Mouse (Mus musculus) cortical plate, adult 2 months (tissue): ENCODE measurements around the gene Myadml2. TPM values are rescaled to one million over a fixed set of nuclear protein-coding genes. Genes with fewer than 3 reads are reported as not detected.

ENCODE experiments used
- H3K27ac ChIP-seq: fragments of 200-500 bp; 2 replicates; pipeline ENCODE4 v1.5.1; 2012; ENCODE audit warnings: low read length, control low read depth, inconsistent platforms; ENCODE audit not compliant: insufficient read depth
- H3K4me1 ChIP-seq: fragments of 200-500 bp; 2 replicates; pipeline ENCODE4 v1.6.1; 2011; ENCODE audit warnings: low read length; ENCODE audit not compliant: control insufficient read depth, insufficient read depth
- H3K4me3 ChIP-seq: fragments of 200-500 bp; 2 replicates; pipeline ENCODE4 v1.5.1; 2011; ENCODE audit warnings: mild to moderate bottlenecking, low read length, control low read depth; ENCODE audit not compliant: insufficient read depth
- CTCF ChIP-seq: fragments of 200-500 bp; IDR thresholded peaks from 2 replicates; pipeline ENCODE4 v1.5.1; 2011; ENCODE audit warnings: mild to moderate bottlenecking, control low read depth, low read length; ENCODE audit not compliant: insufficient read depth; ENCODE audit errors: extremely low read depth
- POLR2A ChIP-seq: fragments of 200-500 bp; IDR thresholded peaks from 2 replicates; pipeline ENCODE4 v1.6.1; 2011; ENCODE audit warnings: mild to moderate bottlenecking, low read length, control low read depth; ENCODE audit not compliant: insufficient read depth; ENCODE audit errors: extremely low read depth
- polyA plus RNA-seq: library from polyadenylated mRNA; depleted of rRNA; stranded (reverse); fragments of >200 nt; gene quantifications from 2 replicates; pipeline ENCODE4 v1.2.3, GENCODE M21; 2012

The Myadml2 gene
- polyA plus RNA-seq, 1 experiment, result 3.4 TPM

GRCm38 (mm10) chr11:120624680-120625111 lies 23.3 kb downstream of the Myadml2 start:
- peaks cover 3% of the 10 kb centered on the region for H3K4me1 ChIP-seq
- H3K4me3 ChIP-seq, result peak overlapping the region; percentile 52
- 0 out of 2 replicates have a peak overlapping the region, but pooled peaks have one; percentile 41 for H3K27ac ChIP-seq
- TF ChIP-seq CTCF, result no peak
- peak; percentile 81 for TF ChIP-seq POLR2A

- Histone ChIP-seq H3K4me3 (peak overlapping the region; percentile 52), H3K27ac (0 out of 2 replicates have a peak overlapping the region, but pooled peaks have one; percentile 41), H3K4me1 (peaks cover 3% of the 10 kb centered on the region)
- TF ChIP-seq POLR2A (no peak), CTCF (peak; percentile 41)
Observed at GRCm38 (mm10) chr11:120623961-120624679, 23.8 kb downstream of the Myadml2 start.

DNA sequence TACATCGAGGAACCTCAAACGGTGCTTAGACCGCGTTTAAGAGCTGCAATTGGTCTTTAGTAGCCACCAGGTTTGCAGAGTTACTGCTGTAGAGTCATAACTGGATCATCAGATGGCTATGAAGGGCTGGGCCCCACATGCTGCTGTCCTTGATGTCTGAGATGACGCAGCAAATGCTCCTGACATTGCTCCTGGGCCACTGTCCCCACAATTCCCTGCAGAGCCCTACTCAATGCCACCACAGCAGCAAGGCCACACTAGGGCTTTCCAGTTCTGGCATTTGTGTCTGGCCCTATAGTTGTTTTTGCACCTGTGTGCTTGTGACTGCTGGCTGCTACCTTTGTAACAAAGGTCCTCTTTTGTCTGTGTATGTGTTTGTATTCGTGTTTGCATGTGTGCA lies 25.2 kb downstream of the Myadml2 start:
- TF ChIP-seq CTCF (no peak), POLR2A (no peak)
- Histone ChIP-seq H3K4me1 (peaks cover 3% of the 10 kb centered on the region), H3K4me3 (no peak overlapping the region), H3K27ac (no peak overlapping the region)

GRCm38 (mm10) chr11:120620195-120620594 lies 27.8 kb downstream of the Myadml2 start:
- Histone ChIP-seq H3K4me1 (peaks cover 6% of the 10 kb centered on the region), H3K27ac (no peak overlapping the region), H3K4me3 (no peak overlapping the region)
- TF ChIP-seq CTCF (no peak), POLR2A (no peak)

DNA sequence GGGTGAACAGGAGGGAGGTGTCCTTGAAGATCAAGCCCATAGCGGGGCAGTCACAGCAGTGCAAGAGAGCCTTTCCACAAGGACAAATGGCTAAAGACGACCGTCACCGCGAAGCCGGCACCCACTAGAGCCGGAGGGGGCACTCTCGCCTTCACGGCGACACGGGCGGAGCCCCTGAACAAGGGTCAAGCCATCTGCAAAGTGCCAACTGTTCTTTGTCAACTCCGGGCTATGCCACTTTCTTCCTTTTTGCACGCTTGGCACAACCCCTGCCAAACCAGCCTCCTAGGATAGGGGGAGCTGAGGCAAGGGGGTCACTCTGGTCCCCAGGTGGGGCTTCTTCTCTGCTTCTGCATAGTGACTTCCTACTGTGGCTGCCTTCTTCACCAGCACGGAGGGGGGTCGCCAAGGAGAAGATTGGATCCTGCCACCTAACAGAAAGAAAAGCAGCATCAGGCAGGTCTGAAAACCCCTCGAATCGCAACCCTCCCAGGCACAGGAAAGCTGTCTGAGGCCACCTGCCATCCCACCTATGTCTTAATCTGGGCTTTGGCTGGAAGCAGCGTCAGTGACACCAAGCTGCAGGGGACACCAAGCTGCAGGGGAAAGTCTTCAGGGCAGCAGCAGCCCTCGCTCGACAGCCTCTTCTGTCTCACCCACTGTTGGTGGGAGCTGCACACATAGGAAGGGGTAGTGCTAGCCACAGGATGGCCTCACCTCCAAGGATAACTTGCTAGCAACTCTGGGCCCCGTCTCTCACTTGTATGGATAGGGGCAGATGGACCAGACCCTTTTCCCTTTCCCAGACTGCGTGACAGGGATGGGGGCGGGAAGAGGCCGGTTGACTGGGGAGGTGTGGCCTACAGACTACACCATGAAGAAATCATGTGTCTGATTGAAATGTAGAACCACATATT lies 29.1 kb downstream of the Myadml2 start:
- H3K27ac ChIP-seq, result no peak overlapping the region
- peaks cover 5% of the 10 kb centered on the region for H3K4me1 ChIP-seq
- TF ChIP-seq CTCF (no peak), POLR2A (no peak)
- H3K4me3 ChIP-seq, result no peak overlapping the region

GRCm38 (mm10) chr11:120617519-120618112 lies 30.3 kb downstream of the Myadml2 start, which contains the start of gene Pcyt2:
Pcyt2 (minus strand) TSS chr11:120617936.
- H3K27ac ChIP-seq, result peak within 1 kb of the TSS; percentile 92
- peak within 1 kb of the TSS; percentile 96 for H3K4me3 ChIP-seq
- TF ChIP-seq POLR2A (peak; percentile 87), CTCF (no peak)
- H3K4me1 ChIP-seq, result peaks cover 5% of the 10 kb centered on the region

- Histone ChIP-seq H3K27ac (no peak overlapping the region; the same call in none of the 2 replicates), H3K4me1 (peaks cover 5% of the 10 kb centered on the region), H3K4me3 (peak overlapping the region; percentile 96)
- no peak for TF ChIP-seq POLR2A
- TF ChIP-seq CTCF, result no peak
Observed at GRCm38 (mm10) chr11:120616617-120617294, 31.2 kb downstream of the Myadml2 start.

- no peak for TF ChIP-seq CTCF
- no peak for TF ChIP-seq POLR2A
- 0 out of 2 replicates have a peak overlapping the region, but pooled peaks have one; percentile 8 for H3K4me3 ChIP-seq
- H3K27ac ChIP-seq, result peak overlapping the region; percentile 10; the same call in 1 of the 2 replicates
- peaks cover 5% of the 10 kb centered on the region for H3K4me1 ChIP-seq
Observed at GRCm38 (mm10) chr11:120615606-120616203, 32.3 kb downstream of the Myadml2 start.
